Mouse (Mus musculus): ENCODE measurements around the gene Snip1. TPM values are rescaled to one million over a fixed set of nuclear protein-coding genes. Genes with fewer than 3 reads are reported as not detected.

Snip1 gene
- polyA plus RNA-seq, 1 experiment from 2014 or later: 30.3 TPM

GRCm38 (mm10) chr4:125096066-125096465 lies 29.6 kb downstream of the Snip1 start:
- Histone ChIP-seq H3K36me3 (ENCODE audit: insufficient read depth, low read length) (peaks cover 11% of the 10 kb centered on the region), H3K4me3 (ENCODE audit: low read length) (no peak overlapping the region), H3K4me2 (replicated peaks; ENCODE audit: low read depth, low read length) (no peak overlapping the region), H3K27ac (ENCODE audit: low read length) (no peak overlapping the region), H3K4me1 (ENCODE audit: insufficient read depth, low read length) (no peaks in the 10 kb centered on the region), H3K9ac (replicated peaks; ENCODE audit: low read length) (no peak overlapping the region), H3K9me3 (ENCODE audit: low read length) (peaks cover 4% of the 10 kb centered on the region; the same call in 1 of the 2 replicates), H3K27me3 (ENCODE audit: insufficient read depth, low read length) (no peaks in the 10 kb centered on the region)
- ATAC-seq (ENCODE audit: low FRiP score, low TSS enrichment): no peak
- 90% methylated on average over 5 of the region's 5 CpGs for WGBS

- no peak overlapping the region for H3K4me2 ChIP-seq (replicated peaks; ENCODE audit: low read depth, low read length)
- H3K9me3 ChIP-seq (ENCODE audit: low read length): no peaks in the 10 kb centered on the region
- 47% methylated on average over 4 of the region's 4 CpGs for WGBS
- no peak for ATAC-seq (ENCODE audit: low FRiP score, low TSS enrichment)
- H3K4me1 ChIP-seq (ENCODE audit: insufficient read depth, low read length): no peaks in the 10 kb centered on the region
- H3K27me3 ChIP-seq (ENCODE audit: insufficient read depth, low read length): no peaks in the 10 kb centered on the region
- H3K27ac ChIP-seq (ENCODE audit: low read length): no peak overlapping the region
- no peak overlapping the region for H3K9ac ChIP-seq (replicated peaks; ENCODE audit: low read length)
- H3K4me3 ChIP-seq (ENCODE audit: low read length): no peak overlapping the region
- peaks cover 4% of the 10 kb centered on the region for H3K36me3 ChIP-seq (ENCODE audit: insufficient read depth, low read length)
Measured at GRCm38 (mm10) chr4:125097412-125097811, 30.9 kb downstream of the Snip1 start.

- Histone ChIP-seq H3K27me3 (ENCODE audit: insufficient read depth, low read length) (no peaks in the 10 kb centered on the region), H3K4me2 (replicated peaks; ENCODE audit: low read depth, low read length) (no peak overlapping the region), H3K4me3 (ENCODE audit: low read length) (no peak overlapping the region), H3K36me3 (ENCODE audit: insufficient read depth, low read length) (peaks cover 23% of the 10 kb centered on the region), H3K9ac (replicated peaks; ENCODE audit: low read length) (no peak overlapping the region), H3K27ac (ENCODE audit: low read length) (no peak overlapping the region), H3K4me1 (ENCODE audit: insufficient read depth, low read length) (no peaks in the 10 kb centered on the region), H3K9me3 (ENCODE audit: low read length) (no peaks in the 10 kb centered on the region)
- peak; percentile 69; the same call in 1 of the 2 replicates for ATAC-seq (ENCODE audit: low FRiP score, low TSS enrichment)
- 10% methylated on average over 8 of the region's 8 CpGs for whole genome bisulfite sequencing
Measured at GRCm38 (mm10) chr4:125099458-125099857, 33.0 kb downstream of the Snip1 start.

GRCm38 (mm10) chr4:125101334-125101733 lies 34.9 kb downstream of the Snip1 start:
- Histone ChIP-seq H3K27ac (ENCODE audit: low read length) (no peak overlapping the region), H3K27me3 (ENCODE audit: insufficient read depth, low read length) (no peaks in the 10 kb centered on the region), H3K4me2 (replicated peaks; ENCODE audit: low read depth, low read length) (no peak overlapping the region), H3K9ac (replicated peaks; ENCODE audit: low read length) (no peak overlapping the region), H3K9me3 (ENCODE audit: low read length) (no peaks in the 10 kb centered on the region), H3K4me3 (ENCODE audit: low read length) (no peak overlapping the region), H3K36me3 (ENCODE audit: insufficient read depth, low read length) (peaks cover 29% of the 10 kb centered on the region), H3K4me1 (ENCODE audit: insufficient read depth, low read length) (no peaks in the 10 kb centered on the region)
- no peak for ATAC-seq (ENCODE audit: low FRiP score, low TSS enrichment)
- 74% methylated on average over 13 of the region's 13 CpGs for WGBS

GRCm38 (mm10) chr4:125105354-125105753 lies 38.9 kb downstream of the Snip1 start:
- no peaks in the 10 kb centered on the region for H3K9me3 ChIP-seq (ENCODE audit: low read length)
- no peaks in the 10 kb centered on the region for H3K27me3 ChIP-seq (ENCODE audit: insufficient read depth, low read length)
- WGBS: 93% methylated on average over 9 of the region's 9 CpGs
- no peak for ATAC-seq (ENCODE audit: low FRiP score, low TSS enrichment)
- no peak overlapping the region for H3K27ac ChIP-seq (ENCODE audit: low read length)
- 0 out of 2 replicates have a peak, but pooled peaks cover 5% of the 10 kb centered on the region for H3K4me1 ChIP-seq (ENCODE audit: insufficient read depth, low read length)
- H3K4me2 ChIP-seq (replicated peaks; ENCODE audit: low read depth, low read length): no peak overlapping the region
- no peak overlapping the region for H3K4me3 ChIP-seq (ENCODE audit: low read length)
- no peak overlapping the region for H3K9ac ChIP-seq (replicated peaks; ENCODE audit: low read length)
- peaks cover 29% of the 10 kb centered on the region for H3K36me3 ChIP-seq (ENCODE audit: insufficient read depth, low read length)

GRCm38 (mm10) chr4:125114638-125115037 lies 48.2 kb downstream of the Snip1 start:
- H3K36me3 ChIP-seq (ENCODE audit: insufficient read depth, low read length): peaks cover 5% of the 10 kb centered on the region; the same call in 1 of the 2 replicates
- peak; percentile 69 for ATAC-seq (ENCODE audit: low FRiP score, low TSS enrichment)
- no peak overlapping the region for H3K4me2 ChIP-seq (replicated peaks; ENCODE audit: low read depth, low read length)
- no peak overlapping the region for H3K4me3 ChIP-seq (ENCODE audit: low read length)
- WGBS: 3% methylated on average over 6 of the region's 6 CpGs
- H3K4me1 ChIP-seq (ENCODE audit: insufficient read depth, low read length): peaks cover 7% of the 10 kb centered on the region; the same call in 1 of the 2 replicates
- H3K27ac ChIP-seq (ENCODE audit: low read length): peak overlapping the region; percentile 57; the same call in 1 of the 2 replicates
- H3K9me3 ChIP-seq (ENCODE audit: low read length): no peaks in the 10 kb centered on the region
- no peaks in the 10 kb centered on the region for H3K27me3 ChIP-seq (ENCODE audit: insufficient read depth, low read length)
- no peak overlapping the region; the same call in 1 of the 2 replicates for H3K9ac ChIP-seq (replicated peaks; ENCODE audit: low read length)

GRCm38 (mm10) chr4:125115081-125115480 lies 48.6 kb downstream of the Snip1 start:
- Histone ChIP-seq H3K4me3 (ENCODE audit: low read length) (no peak overlapping the region), H3K4me1 (ENCODE audit: insufficient read depth, low read length) (peaks cover 7% of the 10 kb centered on the region; the same call in 1 of the 2 replicates), H3K36me3 (ENCODE audit: insufficient read depth, low read length) (peaks cover 4% of the 10 kb centered on the region; the same call in 1 of the 2 replicates), H3K27me3 (ENCODE audit: insufficient read depth, low read length) (no peaks in the 10 kb centered on the region), H3K9ac (replicated peaks; ENCODE audit: low read length) (no peak overlapping the region; the same call in 1 of the 2 replicates), H3K27ac (ENCODE audit: low read length) (peak overlapping the region; percentile 57; the same call in 1 of the 2 replicates), H3K9me3 (ENCODE audit: low read length) (no peaks in the 10 kb centered on the region), H3K4me2 (replicated peaks; ENCODE audit: low read depth, low read length) (no peak overlapping the region)
- ATAC-seq (ENCODE audit: low FRiP score, low TSS enrichment): no peak
- 75% methylated on average over 4 of the region's 4 CpGs for WGBS

GRCm38 (mm10) chr4:125115710-125116089 lies 49.2 kb downstream of the Snip1 start:
- no peaks in the 10 kb centered on the region for H3K9me3 ChIP-seq (ENCODE audit: low read length)
- H3K4me2 ChIP-seq (replicated peaks; ENCODE audit: low read depth, low read length): no peak overlapping the region
- 27% methylated on average over 6 of the region's 6 CpGs for WGBS
- peaks cover 3% of the 10 kb centered on the region for H3K36me3 ChIP-seq (ENCODE audit: insufficient read depth, low read length)
- peaks cover 7% of the 10 kb centered on the region; the same call in 1 of the 2 replicates for H3K4me1 ChIP-seq (ENCODE audit: insufficient read depth, low read length)
- no peak overlapping the region for H3K27ac ChIP-seq (ENCODE audit: low read length)
- ATAC-seq (ENCODE audit: low FRiP score, low TSS enrichment): peak; percentile 5; the same call in 1 of the 2 replicates
- H3K4me3 ChIP-seq (ENCODE audit: low read length): no peak overlapping the region
- no peak overlapping the region for H3K9ac ChIP-seq (replicated peaks; ENCODE audit: low read length)
- H3K27me3 ChIP-seq (ENCODE audit: insufficient read depth, low read length): no peaks in the 10 kb centered on the region

GRCm38 (mm10) chr4:125116090-125116861 lies 49.8 kb downstream of the Snip1 start:
- H3K9me3 ChIP-seq (ENCODE audit: low read length): no peaks in the 10 kb centered on the region
- H3K4me2 ChIP-seq (replicated peaks; ENCODE audit: low read depth, low read length): no peak overlapping the region
- H3K4me1 ChIP-seq (ENCODE audit: insufficient read depth, low read length): peaks cover 7% of the 10 kb centered on the region; the same call in 1 of the 2 replicates
- H3K27me3 ChIP-seq (ENCODE audit: insufficient read depth, low read length): no peaks in the 10 kb centered on the region
- ATAC-seq (ENCODE audit: low FRiP score, low TSS enrichment): no peak
- H3K9ac ChIP-seq (replicated peaks; ENCODE audit: low read length): no peak overlapping the region
- H3K27ac ChIP-seq (ENCODE audit: low read length): peak overlapping the region; percentile 48; the same call in 1 of the 2 replicates
- H3K4me3 ChIP-seq (ENCODE audit: low read length): no peak overlapping the region
- peaks cover 6% of the 10 kb centered on the region for H3K36me3 ChIP-seq (ENCODE audit: insufficient read depth, low read length)
- WGBS: 62% methylated on average over 9 of the region's 9 CpGs

- Histone ChIP-seq H3K4me1 (ENCODE audit: insufficient read depth, low read length) (peaks cover 7% of the 10 kb centered on the region; the same call in 1 of the 2 replicates), H3K9ac (replicated peaks; ENCODE audit: low read length) (no peak overlapping the region), H3K9me3 (ENCODE audit: low read length) (no peaks in the 10 kb centered on the region), H3K27me3 (ENCODE audit: insufficient read depth, low read length) (no peaks in the 10 kb centered on the region), H3K4me3 (ENCODE audit: low read length) (no peak overlapping the region), H3K4me2 (replicated peaks; ENCODE audit: low read depth, low read length) (no peak overlapping the region), H3K36me3 (ENCODE audit: insufficient read depth, low read length) (peaks cover 6% of the 10 kb centered on the region), H3K27ac (ENCODE audit: low read length) (peak overlapping the region; percentile 11; the same call in 1 of the 2 replicates)
- no peak for ATAC-seq (ENCODE audit: low FRiP score, low TSS enrichment)
- 69% methylated on average over 13 of the region's 13 CpGs for WGBS
Measured at GRCm38 (mm10) chr4:125116929-125117328, 50.5 kb downstream of the Snip1 start.

All from kidney, embryonic 16.5 days (tissue).